Mouse (Mus musculus): ENCODE results near the gene 9930104L06Rik.
"Not testable (repeated sequence)": the region's sequence is repeated elsewhere in the genome, so short reads cannot be mapped to it uniquely, and the experiment has no call there.

9930104L06Rik gene

DNA sequence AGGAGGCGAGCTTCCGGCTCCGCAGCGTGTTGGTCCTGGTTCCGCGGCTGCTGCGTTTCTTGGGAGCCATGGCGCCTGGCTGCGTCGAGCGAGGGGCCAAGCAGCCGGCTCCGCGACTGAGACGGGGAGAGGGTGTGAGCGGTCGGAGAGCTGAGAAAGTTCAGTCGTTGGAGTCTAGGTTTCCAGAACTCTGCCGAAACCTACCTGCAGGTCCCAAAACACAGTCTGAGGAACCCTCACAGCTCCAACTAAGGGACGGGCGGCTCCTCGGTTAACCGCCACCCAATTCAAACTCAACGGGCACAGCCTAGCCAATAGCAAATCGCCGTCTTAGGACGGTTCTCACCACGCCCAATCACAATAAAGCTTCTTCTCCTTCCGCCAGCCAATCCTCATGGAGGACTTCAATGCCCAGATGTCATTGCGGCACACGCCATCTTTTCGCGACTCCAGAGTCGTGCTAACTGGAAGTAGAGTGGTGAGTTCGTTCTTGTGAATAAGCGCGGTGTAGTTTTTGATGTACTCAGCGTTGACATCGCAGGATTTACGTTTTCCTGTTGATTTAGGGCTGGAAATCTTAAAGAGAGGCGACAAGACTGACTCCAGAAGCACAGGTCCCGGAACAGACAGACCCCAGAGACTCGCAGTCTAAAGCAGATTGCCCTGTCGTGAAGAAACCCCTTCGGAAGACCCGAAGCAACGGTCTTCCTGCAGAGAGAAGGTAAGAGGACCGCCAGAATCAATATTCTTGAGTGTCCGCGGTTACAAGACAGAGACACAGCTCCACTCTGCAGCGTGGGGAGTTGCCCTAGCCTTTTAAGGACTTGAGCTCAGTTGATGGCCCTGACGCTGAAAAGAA is at the start of gene 9930104L06Rik:
9930104L06Rik (plus strand) TSS at position 436 of the 859 bp plus-strand sequence.
- in situ Hi-C loops (cut with MboI; ENCODE audit: unreplicated experiment in 2 of 2): no loop called here

DNA sequence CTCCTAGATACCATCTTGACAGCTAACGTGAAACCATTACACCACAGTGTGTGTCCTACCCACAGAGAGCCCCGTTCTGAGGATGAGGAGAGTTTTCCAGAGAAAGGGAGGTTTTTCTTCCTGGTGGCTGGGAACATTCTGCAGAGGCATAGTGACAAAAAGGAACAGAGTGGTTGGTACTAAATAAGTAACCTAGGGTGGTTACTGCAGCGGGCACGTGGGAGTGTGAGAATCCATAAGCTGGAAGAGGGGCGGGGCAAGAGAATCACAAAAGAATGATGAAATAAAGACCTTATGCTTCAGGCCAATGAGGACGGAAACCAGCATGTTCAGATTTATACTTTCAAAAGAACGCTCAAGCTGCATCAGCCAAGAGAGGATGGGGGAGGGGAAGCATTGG is 48.1 kb upstream of the 9930104L06Rik start:
- in situ Hi-C loops (cut with MboI; ENCODE audit: unreplicated experiment in 2 of 2): loop anchor here (25.0 kb wide), 2 partner anchors 724 to 751 kb away; no protein-coding TSS in a partner anchor

DNA sequence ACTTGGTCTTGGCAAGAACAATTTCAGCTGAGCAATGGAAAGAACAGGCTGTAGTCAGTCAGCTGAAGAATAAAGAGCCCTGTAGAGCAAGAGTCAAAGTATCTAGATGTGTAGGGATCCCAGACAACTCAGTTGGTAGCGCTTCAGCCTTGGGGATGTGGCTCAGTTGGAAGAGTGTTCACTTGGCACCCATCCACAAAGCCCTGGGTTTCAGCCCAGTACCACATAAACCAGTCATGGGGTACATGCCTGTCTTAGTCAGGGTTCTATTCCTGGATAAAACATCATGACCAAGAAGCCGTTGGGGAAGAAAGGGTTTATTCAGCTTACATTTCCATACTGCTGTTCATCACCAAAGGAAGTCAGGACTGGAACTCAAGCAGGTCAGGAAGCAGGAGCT is 46.9 kb upstream of the 9930104L06Rik start:
- in situ Hi-C loops (cut with MboI; ENCODE audit: unreplicated experiment in 2 of 2): loop anchor here (25.0 kb wide), 2 partner anchors 722 to 753 kb away; no protein-coding TSS in a partner anchor

DNA sequence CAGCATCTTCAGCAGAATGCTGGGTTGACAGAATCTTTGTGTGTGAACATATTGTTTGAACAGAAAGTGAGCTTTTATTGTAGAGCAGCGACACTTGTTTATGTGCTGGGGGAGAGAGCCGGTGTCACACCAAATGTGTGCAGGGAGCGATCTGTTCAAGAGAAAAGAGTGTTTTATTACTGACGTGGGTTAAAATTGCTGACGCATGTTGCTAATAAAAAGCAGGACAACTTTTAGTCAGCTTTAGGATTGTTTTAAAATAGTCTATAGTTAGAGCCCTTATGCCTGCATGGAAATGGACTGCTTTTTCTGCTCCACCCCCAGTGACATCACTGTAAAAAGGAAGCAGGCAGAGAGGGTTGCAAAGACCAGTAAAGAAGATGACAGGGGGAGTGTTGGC is 46.0 kb upstream of the 9930104L06Rik start:
- in situ Hi-C loops (cut with MboI; ENCODE audit: unreplicated experiment in 2 of 2): loop anchor here (25.0 kb wide), 2 partner anchors 721 to 754 kb away; no protein-coding TSS in a partner anchor

DNA sequence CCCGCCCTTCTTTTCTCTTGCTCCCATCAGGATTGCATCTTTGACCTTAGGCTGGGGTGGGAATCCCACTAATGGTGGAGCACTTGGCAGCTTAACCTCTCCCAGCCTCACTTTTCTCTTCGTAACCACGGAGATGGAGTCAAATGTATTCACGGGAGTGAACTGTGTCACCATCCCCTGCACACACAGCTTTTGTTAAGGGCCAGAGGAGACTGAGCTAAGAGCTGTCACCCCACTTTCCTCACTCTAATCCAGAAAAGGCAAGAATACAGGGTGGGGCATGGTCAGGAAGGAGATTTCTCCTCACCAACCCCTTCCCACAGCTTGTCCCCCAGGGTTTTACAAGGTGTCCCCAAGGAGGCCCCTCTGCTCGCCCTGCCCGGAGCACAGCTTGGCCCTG is 43.1 kb upstream of the 9930104L06Rik start:
- in situ Hi-C loops (cut with MboI; ENCODE audit: unreplicated experiment in 2 of 2): loop anchor here (25.0 kb wide), 2 partner anchors 719 to 756 kb away; no protein-coding TSS in a partner anchor

- in situ Hi-C loops (cut with MboI; ENCODE audit: unreplicated experiment in 2 of 2): loop anchor here (25.0 kb wide), 2 partner anchors 718 to 757 kb away; no protein-coding TSS in a partner anchor
Observed at GRCm38 (mm10) chr4:124894508-124895428, 42.1 kb upstream of the 9930104L06Rik start.

- in situ Hi-C loops (cut with MboI; ENCODE audit: unreplicated experiment in 2 of 2): loop anchor here (25.0 kb wide), 2 partner anchors 714 to 761 kb away; no protein-coding TSS in a partner anchor
Observed at GRCm38 (mm10) chr4:124898428-124898827, 38.4 kb upstream of the 9930104L06Rik start.

DNA sequence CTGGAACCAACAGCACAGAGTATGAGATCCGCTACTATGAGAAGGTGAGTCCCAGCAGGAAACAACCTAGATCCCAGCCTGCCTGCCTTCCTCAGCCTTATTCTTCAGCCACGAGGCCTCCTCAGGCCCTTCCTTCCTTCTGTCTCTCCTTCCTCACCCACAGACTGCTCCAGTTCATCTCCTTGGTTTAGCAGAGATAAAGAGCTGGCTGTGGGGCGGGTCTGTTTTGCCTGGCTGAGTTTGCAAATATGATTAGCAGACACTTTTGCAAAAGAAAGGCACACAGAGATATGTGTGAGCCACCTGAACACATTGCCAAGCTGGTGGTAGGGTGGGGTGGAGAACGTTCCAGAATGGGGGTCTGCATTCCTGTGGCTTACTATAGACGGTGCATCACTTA is 36.9 kb upstream of the 9930104L06Rik start:
- in situ Hi-C loops (cut with MboI; ENCODE audit: unreplicated experiment in 2 of 2): loop anchor here (25.0 kb wide), 2 partner anchors 712 to 763 kb away; no protein-coding TSS in a partner anchor

DNA sequence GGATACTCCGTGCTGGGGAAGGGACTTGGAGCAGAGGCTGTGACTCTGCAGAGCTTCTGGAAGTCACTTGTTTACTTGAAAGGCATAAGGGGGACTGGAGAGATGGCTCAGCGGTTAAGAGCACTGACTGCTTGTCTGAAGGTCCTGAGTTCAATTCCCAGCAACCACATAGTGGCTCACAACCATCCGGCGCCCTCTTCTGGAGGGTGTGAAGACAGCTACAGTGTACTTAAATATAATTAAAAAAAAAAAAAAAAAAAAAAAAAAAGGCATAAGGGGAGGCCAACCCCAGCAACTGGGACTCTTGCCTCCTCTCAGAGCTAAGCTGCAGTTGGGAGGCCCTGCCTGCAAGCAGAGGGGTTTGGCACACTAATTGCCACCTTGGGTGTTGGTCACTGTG is 31.4 kb upstream of the 9930104L06Rik start:
- in situ Hi-C loops (cut with MboI; ENCODE audit: unreplicated experiment in 2 of 2): no loop called here

DNA sequence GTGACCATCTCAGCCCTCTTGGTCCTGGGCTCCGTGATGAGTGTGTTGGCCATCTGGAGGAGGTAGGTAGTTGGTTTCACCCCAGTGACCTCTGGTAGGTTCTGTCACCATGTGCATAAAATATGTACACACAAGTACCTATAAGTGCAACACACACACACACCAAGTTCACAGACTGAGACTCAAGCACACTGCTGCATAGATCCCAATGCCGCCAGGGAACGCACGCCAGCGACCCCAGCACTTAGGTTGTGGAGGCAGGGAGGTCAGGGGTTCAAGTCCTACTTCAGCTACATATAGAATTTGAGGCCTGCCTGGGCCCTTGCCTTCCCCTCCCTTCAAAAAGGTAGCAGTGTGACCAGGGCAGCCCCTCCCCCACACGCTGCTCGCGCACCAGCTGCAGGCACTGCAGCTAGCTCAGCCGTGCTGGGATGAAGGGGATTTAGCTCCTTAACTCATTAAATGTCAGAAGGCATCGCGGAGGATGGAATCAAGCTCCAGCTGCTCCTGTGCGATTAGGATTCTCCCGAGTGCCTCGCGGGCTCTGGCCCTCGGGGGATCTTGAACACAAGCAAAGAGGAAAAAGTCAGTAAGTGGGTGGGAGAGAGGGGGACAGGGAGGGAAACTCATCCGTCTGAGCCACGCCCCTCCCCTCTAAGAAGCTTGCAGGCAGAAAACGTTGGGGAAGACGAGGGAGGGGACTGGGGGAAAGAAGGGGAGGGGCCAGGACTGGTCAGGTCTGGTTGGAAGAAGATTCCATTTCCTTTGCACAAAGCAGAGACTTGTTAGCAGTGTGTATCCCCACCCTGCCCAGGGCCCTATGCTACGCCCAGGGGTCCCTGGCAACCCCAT is 30.7 kb upstream of the 9930104L06Rik start:
- in situ Hi-C loops (cut with MboI; ENCODE audit: unreplicated experiment in 2 of 2): no loop called here

DNA sequence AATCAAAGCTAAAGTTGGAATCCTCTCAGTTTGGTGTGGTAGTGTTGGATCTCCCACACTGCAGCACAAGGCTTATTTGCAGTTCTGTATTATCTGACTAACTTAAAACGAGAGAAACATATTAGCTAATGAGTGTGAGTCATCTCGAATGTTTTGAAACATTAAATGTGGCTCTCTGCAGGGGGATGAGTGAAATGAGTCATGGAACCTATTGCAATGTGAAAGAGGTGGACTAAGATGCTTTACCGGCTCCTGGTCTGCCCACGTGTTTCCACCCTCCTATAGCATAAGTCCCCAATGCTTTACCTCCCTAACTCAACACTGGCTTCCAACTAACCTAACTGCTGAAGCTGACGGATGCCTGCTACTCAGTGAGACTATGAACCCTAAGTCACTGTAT is 8.7 kb upstream of the 9930104L06Rik start:
- in situ Hi-C loops (cut with MboI; ENCODE audit: unreplicated experiment in 2 of 2): loop anchor here in 1 of 2 experiments (10.0 kb wide), 1 partner anchor 243 kb away; no protein-coding TSS in a partner anchor

GRCm38 (mm10) chr4:124939211-124939610 is 2.4 kb downstream of the 9930104L06Rik start, which contains the start of gene Cdca8:
Cdca8 (minus strand) TSS chr4:124939311.
- in situ Hi-C loops (cut with MboI; ENCODE audit: unreplicated experiment in 2 of 2): not testable (repeated sequence)

- in situ Hi-C loops (cut with MboI; ENCODE audit: unreplicated experiment in 2 of 2): loop anchor here (5.0 to 10.0 kb wide), 4 partner anchors 79 to 1022 kb away; no protein-coding TSS in a partner anchor
Observed at GRCm38 (mm10) chr4:124943022-124943421, 6.2 kb downstream of the 9930104L06Rik start.

DNA sequence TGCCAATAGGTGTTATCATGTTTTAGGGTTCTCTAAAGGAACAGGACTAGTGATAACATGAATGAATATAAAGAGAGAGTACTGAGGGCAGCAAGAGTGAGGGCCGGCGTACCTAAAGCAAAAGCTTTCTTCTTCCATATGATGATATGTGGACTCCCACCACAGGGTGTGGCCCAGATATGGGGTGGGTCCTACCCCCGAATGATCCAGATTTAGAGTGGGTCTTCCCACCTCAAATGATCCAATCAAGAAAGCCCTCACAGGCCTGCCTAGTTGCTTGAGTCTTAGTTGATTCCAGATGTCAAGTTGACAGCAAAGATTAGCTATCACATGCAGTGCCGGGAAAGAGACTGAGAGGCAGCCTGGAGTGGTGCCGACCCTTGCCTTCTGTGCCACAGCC is 6.9 kb downstream of the 9930104L06Rik start:
- in situ Hi-C loops (cut with MboI; ENCODE audit: unreplicated experiment in 2 of 2): loop anchor here (5.0 to 10.0 kb wide), 4 partner anchors 79 to 1021 kb away; no protein-coding TSS in a partner anchor

GRCm38 (mm10) chr4:124944961-124945360 is 8.1 kb downstream of the 9930104L06Rik start:
- in situ Hi-C loops (cut with MboI; ENCODE audit: unreplicated experiment in 2 of 2): loop anchor here (5.0 to 10.0 kb wide), 4 partner anchors 77 to 1020 kb away; no protein-coding TSS in a partner anchor

- in situ Hi-C loops (cut with MboI; ENCODE audit: unreplicated experiment in 2 of 2): loop anchor here in 1 of 2 experiments (10.0 kb wide), 1 partner anchor 1015 kb away; no protein-coding TSS in a partner anchor
Observed at GRCm38 (mm10) chr4:124949488-124949887, 12.6 kb downstream of the 9930104L06Rik start.

DNA sequence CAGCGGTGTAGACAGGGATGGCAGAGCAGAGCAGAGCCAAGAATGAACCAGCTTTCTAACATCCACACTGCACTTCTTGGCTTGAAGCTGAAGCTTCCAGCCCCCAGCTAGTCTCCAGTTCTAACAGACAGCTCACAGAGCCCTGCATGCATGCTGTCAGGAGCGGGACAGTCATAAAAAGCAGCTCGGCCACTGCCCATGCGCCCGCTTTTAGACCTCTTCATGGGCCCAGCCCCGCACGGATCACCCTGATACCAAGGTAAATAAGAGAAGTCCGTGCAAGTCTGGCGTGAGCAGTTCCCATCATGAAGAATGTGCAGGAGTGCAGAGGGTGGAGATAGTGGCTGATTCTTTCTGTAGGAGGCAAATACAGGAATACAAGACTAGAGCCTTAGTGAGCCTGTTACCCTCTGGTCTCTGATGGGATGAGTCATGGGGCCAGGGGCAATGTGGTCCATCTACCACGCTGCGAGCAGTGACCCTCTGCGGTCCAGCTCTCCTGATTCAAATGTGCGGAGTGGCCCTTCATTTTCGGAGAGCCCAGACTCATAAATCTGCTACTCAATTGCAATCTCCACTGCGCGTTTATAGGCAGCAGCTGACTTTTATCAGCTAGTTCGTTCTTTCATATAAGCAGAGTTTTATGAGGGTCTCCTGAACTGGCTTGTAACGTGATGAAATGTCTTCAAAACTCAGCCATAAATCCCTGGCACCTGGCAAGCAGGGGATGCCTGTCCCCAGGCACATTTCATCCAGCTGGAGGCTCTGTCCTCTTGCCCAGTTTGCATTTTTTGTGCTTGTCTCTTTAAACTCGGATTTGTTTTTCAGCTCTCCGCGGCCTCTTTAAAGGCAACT is 13.6 kb downstream of the 9930104L06Rik start:
- in situ Hi-C loops (cut with MboI; ENCODE audit: unreplicated experiment in 2 of 2): loop anchor here in 1 of 2 experiments (25.0 kb wide), 1 partner anchor 1012 kb away; no protein-coding TSS in a partner anchor

GRCm38 (mm10) chr4:124951036-124951433 is 14.2 kb downstream of the 9930104L06Rik start:
- in situ Hi-C loops (cut with MboI; ENCODE audit: unreplicated experiment in 2 of 2): loop anchor here in 1 of 2 experiments (25.0 kb wide), 1 partner anchor 1011 kb away; no protein-coding TSS in a partner anchor

Data from v-Abl transformed pro-B cells (cell line).